Mouse (Mus musculus) thymus, postnatal 10 days (tissue): ENCODE data around the gene Arhgap17.

Source experiments
- DNase-seq, 2 experiments: peaks; one replicate each; pipeline ENCODE4 v3.0.0; 2021; ENCODE audit warnings: low spot score in 2 of 2

Gene Arhgap17

GRCm38 (mm10) chr7:123368778-123369746 is 653 bp downstream of the Arhgap17 start:
- peak in 1 of 2 experiments; percentile 58 for DNase-seq

GRCm38 (mm10) chr7:123368187-123368586 is 1.5 kb downstream of the Arhgap17 start:
- DNase-seq = no peak

GRCm38 (mm10) chr7:123367218-123368150 is 2.2 kb downstream of the Arhgap17 start:
- no peak for DNase-seq

GRCm38 (mm10) chr7:123366806-123367205 is 2.9 kb downstream of the Arhgap17 start:
- DNase-seq = no peak

GRCm38 (mm10) chr7:123365876-123366741 is 3.6 kb downstream of the Arhgap17 start:
- DNase-seq = no peak

- no peak for DNase-seq
These were observed 5.7 kb downstream of the Arhgap17 start for GRCm38 (mm10) chr7:123363971-123364370.

- no peak for DNase-seq
These were observed 6.9 kb downstream of the Arhgap17 start for GRCm38 (mm10) chr7:123362806-123363205.

GRCm38 (mm10) chr7:123361229-123361980 is 8.3 kb downstream of the Arhgap17 start:
- DNase-seq = no peak

GRCm38 (mm10) chr7:123360185-123360584 is 9.5 kb downstream of the Arhgap17 start:
- DNase-seq = no peak

- no peak for DNase-seq
These were observed 10.6 kb downstream of the Arhgap17 start for GRCm38 (mm10) chr7:123359101-123359500.

GRCm38 (mm10) chr7:123356158-123356557 is 13.6 kb downstream of the Arhgap17 start:
- no peak for DNase-seq

GRCm38 (mm10) chr7:123354851-123355250 is 14.9 kb downstream of the Arhgap17 start:
- DNase-seq = no peak

GRCm38 (mm10) chr7:123354392-123354791 is 15.3 kb downstream of the Arhgap17 start:
- no peak for DNase-seq

- no peak for DNase-seq
These were observed 15.8 kb downstream of the Arhgap17 start for GRCm38 (mm10) chr7:123353879-123354278.

GRCm38 (mm10) chr7:123353081-123353480 is 16.6 kb downstream of the Arhgap17 start:
- DNase-seq = no peak

- DNase-seq = no peak
These were observed 19.5 kb downstream of the Arhgap17 start for GRCm38 (mm10) chr7:123350243-123350642.

- no peak for DNase-seq
These were observed 19.9 kb downstream of the Arhgap17 start for GRCm38 (mm10) chr7:123349813-123350212.

GRCm38 (mm10) chr7:123346631-123347290 is 23.0 kb downstream of the Arhgap17 start:
- DNase-seq = no peak

- no peak for DNase-seq
These were observed 24.6 kb downstream of the Arhgap17 start for GRCm38 (mm10) chr7:123345041-123345544.
